Mouse (Mus musculus): ENCODE measurements around the gene Neu1. TPM values are rescaled to one million over a fixed set of nuclear protein-coding genes. Genes with fewer than 3 reads are reported as not detected.
"Not testable (repeated sequence)": the region's sequence is repeated elsewhere in the genome, so short reads cannot be mapped to it uniquely, and the experiment has no call there.

The Neu1 gene
- total and polyA plus RNA-seq, 3 experiments: 24.0 to 47.2 (median 25.3) TPM

- DNase-seq: not testable (repeated sequence)
These were observed 29.1 kb upstream of the Neu1 start for GRCm38 (mm10) chr17:34901948-34902347.

GRCm38 (mm10) chr17:34902895-34903294 lies 28.2 kb upstream of the Neu1 start:
- no peak for DNase-seq

DNA sequence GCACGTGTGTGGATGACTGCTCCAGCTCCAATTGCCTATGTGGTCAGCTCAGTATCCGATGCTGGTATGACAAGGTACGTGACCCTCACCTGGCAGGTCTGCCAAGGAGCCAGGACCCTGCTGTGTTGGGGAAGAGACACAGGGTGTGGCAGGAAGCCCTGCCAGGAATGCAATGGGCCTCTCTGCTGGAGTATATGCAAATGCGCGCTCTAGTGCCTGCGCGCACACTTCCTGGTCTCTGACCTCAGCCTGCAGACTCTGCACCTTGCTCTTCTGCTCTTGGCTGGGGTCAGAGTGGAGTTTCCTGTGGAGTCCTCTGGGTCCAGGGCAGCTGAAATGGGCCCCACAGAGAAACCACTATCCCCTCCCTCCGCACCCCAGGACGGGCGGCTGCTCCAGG lies 20.1 kb upstream of the Neu1 start:
- DNase-seq: no peak

- DNase-seq: peak; percentile 77
These were observed 19.1 kb upstream of the Neu1 start for GRCm38 (mm10) chr17:34911945-34912351.

DNA sequence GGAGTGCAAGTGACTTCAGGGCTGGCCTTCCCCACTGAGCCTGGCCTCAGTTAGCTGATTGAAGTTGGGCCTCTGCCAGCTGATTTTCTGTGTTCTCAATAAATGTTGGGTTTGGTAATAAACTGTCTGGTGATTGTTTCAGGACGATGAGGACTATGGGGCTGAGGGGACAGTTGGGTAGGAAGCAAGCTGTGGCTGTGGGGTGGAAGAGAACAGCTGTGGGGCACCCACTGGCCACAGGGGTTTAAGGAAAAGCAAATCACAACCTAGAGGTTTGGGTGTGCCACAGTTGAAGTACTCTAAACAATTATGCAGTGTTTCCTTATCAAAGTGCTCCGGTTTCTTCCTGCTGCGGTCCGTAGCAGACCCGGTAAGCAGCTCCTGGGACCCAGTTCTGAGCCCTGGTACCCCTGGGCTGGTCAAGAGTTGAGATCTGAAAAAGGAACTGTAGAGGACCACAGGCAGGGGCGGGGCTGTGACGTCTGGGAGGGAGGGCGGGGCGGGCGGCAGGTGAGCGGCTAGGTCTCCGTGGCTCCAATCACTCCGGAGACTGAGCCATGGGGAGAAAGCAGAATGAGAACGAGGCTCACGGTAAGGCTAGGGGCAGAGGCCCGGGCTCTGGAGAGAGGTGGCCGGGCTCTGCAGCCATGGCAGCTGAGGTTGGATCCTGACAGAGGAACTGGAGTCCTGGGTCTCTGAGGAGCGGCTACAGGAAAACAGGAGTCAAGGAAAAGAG lies 17.0 kb upstream of the Neu1 start, which contains the start of gene Slc44a4:
TSS of gene Slc44a4 (plus strand) at position 537 of the 736 bp plus-strand sequence.
- no peak for DNase-seq

GRCm38 (mm10) chr17:34915410-34915831 lies 15.6 kb upstream of the Neu1 start:
- peak; percentile 52 for DNase-seq

DNA sequence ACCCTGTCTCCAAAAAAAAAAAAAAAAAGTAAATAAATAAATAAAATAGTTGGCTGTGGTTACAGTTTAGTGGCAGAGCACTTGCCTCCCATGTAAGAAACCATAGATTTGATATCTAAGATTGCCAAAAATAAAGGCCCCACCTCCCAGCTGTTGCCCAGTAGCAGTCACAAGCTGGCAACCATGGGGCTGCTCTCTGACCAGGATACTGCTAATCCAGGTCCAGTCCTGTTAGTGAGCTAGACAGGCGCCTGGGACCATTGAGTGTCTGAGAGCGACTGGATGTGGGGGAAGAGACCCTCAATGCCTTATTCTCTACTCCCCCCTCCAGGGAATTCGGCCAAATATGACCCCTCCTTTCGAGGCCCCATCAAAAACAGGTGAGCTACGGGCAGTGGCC lies 14.7 kb upstream of the Neu1 start:
- no peak for DNase-seq

DNA sequence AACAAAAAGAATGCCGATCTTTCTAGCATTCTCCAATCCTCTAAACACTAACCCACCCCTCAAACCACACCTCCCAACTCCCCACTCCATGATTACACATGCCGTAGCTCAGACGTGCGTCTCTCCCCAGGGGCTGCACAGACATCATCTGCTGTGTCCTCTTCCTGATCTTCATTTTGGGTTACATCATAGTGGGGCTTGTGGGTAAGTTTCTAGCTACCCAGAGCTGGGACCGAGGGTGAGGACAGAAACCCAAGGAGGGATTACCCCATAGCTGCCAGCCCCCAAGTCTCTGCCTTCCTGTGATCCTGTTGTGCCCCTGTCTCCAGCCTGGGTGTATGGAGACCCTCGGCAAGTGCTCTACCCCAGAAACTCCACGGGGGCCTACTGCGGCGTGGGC lies 13.9 kb upstream of the Neu1 start:
- no peak for DNase-seq

DNA sequence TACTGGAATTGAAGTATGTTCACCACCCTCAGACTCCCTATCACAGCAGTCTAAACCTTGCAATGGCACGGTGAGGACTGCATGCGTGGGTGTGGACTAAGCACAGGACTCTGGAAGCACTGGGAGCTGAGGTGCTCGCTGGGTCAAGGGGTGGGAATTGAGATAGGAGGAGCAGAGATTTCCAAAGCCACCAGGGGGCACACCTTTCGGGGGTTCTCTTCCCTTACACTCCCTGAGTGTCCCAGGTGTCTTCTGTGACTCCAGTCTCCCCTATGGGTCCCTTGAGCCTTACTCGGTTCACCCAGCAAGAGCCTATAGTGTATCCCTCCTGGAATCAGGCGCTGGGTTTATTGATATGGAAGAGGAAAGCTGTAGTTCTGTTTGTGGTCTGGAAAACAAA lies 8.1 kb upstream of the Neu1 start:
- DNase-seq: no peak

DNA sequence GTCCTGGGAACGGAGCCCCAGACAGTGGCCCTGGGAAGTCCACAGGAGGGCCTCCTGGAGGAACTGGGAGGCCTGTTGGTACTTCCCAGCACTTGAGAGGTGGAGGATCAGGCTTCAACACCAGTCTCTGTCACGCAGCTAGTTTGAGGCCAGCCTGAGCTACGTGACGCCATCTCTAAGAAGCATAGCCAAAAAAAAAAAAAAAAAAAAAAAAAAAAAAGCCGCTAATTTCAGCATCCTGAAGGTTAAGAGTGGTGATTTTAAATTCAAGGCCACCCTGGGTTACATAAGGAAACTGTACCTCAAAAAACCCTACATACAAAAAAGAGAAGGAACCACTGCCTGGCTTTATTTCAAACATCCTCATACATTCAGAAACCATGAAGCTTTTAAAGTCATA lies 6.8 kb upstream of the Neu1 start:
- no peak for DNase-seq

DNA sequence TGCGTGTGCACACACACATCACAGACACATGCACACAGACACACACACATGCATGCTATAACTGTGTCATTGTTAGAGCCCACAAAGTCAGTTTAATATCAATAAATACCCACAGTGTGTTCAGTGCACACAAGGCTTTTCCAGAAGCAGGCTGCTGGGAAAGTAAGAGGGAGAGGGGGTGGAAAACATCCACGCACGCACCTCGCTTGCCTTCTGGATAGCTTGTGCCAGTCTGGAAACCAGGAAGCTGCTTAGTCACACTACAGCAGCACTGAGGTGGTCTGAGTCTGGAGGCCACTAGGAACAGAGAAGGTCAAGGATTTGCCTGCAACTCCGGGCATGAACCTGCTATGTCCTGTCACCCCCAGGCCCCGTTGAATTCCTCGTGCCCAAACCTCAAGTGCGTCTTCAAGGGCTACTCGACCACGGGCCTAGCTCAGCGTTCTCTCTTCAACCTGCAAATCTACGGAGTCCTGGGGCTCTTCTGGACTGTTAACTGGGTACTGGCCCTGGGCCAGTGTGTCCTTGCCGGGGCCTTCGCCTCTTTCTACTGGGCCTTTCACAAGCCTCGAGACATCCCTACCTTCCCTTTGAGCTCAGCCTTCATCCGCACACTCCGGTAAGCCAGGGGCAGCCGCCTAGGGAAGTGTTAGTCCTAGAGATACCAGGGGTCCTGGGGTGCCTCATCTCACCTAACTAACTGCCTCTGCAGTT lies 3.6 kb upstream of the Neu1 start:
- peak; percentile 73 for DNase-seq

GRCm38 (mm10) chr17:34928841-34929240 lies 2.2 kb upstream of the Neu1 start:
- no peak for DNase-seq

DNA sequence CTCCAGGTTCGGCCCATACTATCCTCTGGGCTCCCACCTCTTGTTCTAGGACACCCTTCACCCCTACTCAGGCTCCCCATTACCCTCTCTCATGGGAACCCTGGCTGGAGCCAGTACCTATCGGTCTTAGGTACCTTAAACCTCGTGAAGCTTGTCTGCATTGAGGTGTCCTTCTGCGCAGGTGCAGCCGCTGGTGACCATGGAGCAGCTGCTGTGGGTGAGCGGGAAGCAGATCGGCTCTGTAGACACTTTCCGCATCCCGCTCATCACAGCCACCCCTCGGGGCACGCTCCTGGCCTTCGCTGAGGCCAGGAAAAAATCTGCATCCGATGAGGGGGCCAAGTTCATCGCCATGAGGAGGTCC lies 664 bp downstream of the Neu1 start:
- peak; percentile 38 for DNase-seq

DNA sequence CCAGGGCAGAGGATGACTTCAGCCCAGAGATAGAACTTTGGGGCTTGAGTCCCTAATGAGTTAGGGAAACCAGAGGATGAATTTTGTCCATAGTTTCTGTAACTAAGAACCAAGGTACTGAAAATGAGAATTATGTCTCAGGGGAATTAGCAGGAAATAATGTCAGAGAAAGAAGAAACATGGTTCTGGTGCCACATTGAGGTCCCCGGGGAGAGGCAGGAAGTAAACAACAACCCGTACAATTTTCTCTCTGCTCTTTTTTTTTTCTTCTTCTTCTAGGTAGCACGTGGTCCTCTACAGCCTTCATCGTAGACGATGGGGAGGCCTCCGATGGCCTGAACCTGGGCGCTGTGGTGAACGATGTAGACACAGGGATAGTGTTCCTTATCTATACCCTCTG lies 1.2 kb downstream of the Neu1 start:
- DNase-seq: no peak

- no peak for DNase-seq
These were observed 3.0 kb downstream of the Neu1 start for GRCm38 (mm10) chr17:34934031-34934430.

GRCm38 (mm10) chr17:34934830-34935229 lies 3.8 kb downstream of the Neu1 start:
- DNase-seq: peak; percentile 38

GRCm38 (mm10) chr17:34937960-34938505 lies 7.0 kb downstream of the Neu1 start:
- DNase-seq: no peak

DNA sequence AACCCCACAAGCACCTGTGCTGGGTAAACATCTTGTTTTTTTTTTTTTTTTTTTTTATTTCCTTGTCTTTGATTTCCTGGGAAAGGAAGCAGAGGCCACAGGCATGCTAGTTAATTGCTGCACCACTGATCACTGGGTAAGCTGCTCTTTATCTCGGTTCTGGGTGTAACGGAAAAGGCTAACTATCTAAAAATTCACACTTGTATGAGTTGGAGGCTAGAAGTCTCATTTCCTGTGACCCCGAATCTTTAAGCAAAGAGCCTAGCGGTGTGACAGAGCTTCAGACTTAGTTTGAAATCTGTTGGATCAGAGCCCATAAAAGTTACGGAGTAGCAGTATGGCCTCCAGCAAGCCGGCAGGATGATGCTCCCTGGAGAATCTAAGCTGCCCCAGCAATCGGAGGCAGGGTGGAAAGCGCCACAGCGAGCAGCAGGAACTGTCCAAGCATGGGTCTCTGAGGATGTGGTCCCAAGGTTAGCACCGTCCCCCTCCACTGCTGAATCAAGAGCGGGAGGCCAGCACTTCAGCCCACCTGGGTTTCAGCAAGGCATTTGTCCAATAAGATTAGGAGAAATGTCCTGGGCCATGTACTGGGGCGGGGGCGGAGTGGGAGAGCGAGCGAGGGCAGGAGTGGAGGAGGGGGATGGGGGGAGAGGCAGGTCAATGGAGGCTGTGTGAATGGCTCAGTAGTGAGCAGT lies 10.4 kb downstream of the Neu1 start:
- peak; percentile 46 for DNase-seq

DNA sequence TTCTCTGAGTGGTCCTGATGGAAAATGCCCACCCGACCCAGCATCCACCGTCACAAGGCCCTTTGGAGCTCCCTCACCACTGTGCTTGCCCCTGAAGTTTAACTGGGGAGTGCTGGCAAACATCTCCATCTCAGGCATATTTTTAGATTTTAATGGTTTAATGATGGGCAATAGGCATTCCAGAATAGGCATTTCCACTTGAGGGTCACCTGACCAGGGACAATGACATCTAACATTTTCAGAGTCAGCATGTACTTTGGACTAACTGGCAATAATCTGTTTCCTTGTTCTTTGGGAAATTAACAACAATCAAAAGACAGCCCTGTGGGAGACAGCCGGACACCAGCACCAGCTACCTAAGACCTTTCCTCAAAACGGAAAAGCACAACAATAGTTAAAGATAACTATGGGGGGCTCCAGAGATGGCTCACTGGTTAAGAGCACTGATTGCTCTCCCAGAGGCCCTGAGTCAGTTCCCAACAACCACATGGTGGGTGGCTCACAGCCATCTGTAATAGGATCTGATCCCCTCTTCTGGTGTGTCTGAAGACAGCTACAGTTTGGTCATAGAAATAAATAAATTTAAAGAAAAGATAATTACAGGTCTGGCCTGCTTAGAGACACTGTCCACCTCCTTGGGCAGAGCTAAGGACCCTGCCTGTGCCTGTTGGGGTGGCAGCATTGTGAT lies 12.2 kb downstream of the Neu1 start:
- no peak for DNase-seq

GRCm38 (mm10) chr17:34944362-34944761 lies 13.3 kb downstream of the Neu1 start:
- no peak for DNase-seq

GRCm38 (mm10) chr17:34946486-34947140 lies 15.6 kb downstream of the Neu1 start:
- DNase-seq: no peak

DNA sequence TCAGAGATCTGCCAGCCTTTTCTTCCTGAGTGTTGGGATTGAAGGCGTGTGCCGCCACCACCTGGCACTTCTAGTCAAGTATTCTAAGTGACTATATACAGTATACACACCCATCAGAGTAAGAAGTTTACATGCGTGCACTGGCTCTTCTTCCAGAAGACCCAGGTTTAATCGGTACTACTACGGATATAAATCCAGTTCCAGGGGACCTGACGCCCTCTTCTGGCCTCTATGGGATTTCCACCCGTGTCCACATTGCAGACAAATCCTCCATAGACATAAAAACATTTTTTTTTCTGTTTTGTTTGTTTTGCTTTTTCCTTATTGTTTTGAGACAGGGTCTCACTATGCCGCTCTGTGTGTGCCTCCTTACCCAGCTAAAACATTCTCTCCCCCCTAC lies 16.6 kb downstream of the Neu1 start:
- DNase-seq: peak; percentile 27
